Mouse (Mus musculus) adrenal gland, postnatal 14 days (tissue): Measurements from ENCODE around the gene Tmem158. TPM values are rescaled to one million over a fixed set of nuclear protein-coding genes. Genes with fewer than 3 reads are reported as not detected.
A peak's percentile ranks its signal among the peaks of the same experiment; 100 is the strongest.

Source experiments
- DNase-seq: peaks from one replicate; pipeline ENCODE4 v3.0.0; 2021; ENCODE audit warnings: mixed read lengths
- long read RNA-seq, 2 experiments: library from polyadenylated mRNA; stranded (forward); transcript quantifications; one replicate each; pipeline ENCODE4 v2.0.0; 2021
- total RNA-seq: library from RNA; stranded (reverse); gene quantifications from 2 replicates; pipeline ENCODE4 v1.2.3, GENCODE M21; 2021

Gene Tmem158
- total RNA-seq: 12.9 and 16.1 TPM in 2 replicates
- long read RNA-seq, experiment 1, transcript Tmem158-201 (1 exons, 1,712 nt): major isoform, 52 of 52 reads
- long read RNA-seq, experiment 1, partial matches to known transcripts: 0 of 52 reads
- long read RNA-seq, experiment 1, other reads (novel, unspliced or antisense): 0 of 52 reads
- long read RNA-seq, experiment 2, transcript Tmem158-201 (1 exons, 1,712 nt): major isoform, 33 of 34 reads
- long read RNA-seq, experiment 2, partial matches to known transcripts: 0 of 34 reads
- long read RNA-seq, experiment 2, other reads (novel, unspliced or antisense): 1 of 34 reads

DNA sequence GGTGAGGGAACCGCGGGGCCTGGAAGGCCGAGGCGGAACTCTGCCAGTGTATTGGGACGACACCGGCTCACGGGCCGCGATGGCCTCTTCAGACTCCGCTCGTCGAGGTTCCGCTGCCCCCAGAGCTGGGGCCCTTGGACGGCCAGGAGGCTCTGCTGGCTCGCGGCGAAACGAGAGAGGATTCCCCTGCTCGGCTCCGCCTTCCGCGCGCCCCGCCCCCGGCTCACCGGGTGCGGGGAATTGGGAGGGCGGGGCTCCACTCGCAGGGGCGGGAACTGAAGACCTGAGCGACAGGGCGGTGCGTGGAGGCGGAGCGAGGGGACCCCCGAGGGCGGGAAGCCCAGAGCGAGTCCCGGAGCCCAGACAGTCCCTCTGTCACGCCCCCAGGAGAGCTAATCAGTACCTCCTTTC lies at the start of gene Tmem158:
TSS of gene Tmem158 (minus strand) at position 154 of the 411 bp plus-strand sequence.
- peak; percentile 90 for DNase-seq

DNA sequence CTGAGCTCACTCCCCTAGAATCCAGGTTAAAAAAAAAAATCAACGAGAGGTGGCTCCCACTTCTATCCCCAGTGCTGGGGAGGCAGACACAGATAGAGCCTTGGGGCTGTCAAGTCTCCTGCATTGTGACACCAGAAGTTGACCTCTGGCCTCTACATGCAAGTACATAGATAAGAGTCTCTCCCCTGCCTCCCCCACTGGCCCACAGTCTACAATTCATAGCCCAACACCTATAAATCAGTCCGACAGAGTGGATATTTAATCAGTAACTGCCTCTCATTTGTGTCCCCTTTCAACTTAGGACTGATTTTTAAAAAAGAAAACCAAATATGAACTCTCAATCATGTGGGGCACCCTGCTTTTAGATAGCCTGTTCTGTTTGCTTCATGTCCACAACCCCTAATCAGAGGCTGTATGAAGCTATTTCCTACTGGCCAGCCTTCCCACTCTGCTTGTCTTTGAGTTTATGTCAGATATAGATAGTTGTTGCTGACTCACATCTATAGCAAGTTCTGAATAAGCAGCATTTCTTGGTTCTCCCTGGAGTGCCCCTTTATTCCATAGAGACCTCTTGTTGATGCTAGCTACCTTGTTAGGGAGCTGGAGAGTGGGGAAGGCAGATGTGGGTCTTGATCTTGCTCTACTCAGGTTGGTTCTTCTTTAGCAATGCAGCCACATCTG lies 49.3 kb upstream of the Tmem158 start:
- no peak for DNase-seq

DNA sequence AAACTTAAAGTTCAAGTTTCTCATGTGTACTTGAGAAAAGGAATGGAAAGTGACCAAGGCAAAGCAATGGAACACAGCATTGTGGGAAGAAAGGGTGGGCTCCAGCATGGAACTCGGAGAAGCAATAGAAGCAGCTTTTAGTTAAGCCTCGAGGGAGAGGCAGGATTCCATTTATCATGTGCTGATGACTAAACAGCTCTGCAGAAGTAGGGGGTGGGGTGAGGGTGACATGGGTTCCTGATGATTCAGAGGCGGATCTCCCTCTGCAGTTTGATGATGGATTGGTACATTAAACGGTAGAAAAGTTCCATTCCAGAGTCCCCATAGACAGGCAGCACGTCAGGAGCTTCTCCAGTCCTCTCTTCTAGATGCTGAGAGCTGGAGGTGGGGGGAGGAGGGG lies 48.5 kb upstream of the Tmem158 start:
- peak; percentile 74 for DNase-seq

- no peak for DNase-seq
Observed at GRCm38 (mm10) chr9:123304917-123305316, 44.4 kb upstream of the Tmem158 start.

- DNase-seq: no peak
Observed at GRCm38 (mm10) chr9:123303952-123304351, 43.4 kb upstream of the Tmem158 start.

- DNase-seq: no peak
Observed at GRCm38 (mm10) chr9:123302759-123303313, 42.3 kb upstream of the Tmem158 start.

DNA sequence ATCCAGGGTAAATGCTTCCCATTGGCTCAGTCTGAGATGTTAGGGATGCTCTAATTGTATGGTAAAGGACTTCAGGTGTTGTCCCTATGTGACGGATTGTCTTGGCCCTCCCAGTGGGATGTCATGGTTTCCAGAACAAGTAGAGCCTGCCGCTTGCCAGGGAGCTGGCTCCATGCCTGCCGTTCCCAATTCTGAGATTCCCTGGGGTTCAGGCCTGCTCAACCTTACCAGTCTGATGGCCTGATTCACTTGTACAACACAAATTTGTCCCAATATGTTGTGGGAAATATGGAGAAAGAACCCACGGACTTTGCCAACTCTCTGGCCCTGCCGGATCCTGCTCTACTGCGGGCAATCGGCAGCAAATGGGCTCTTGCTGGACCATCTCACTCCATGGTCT lies 37.3 kb upstream of the Tmem158 start:
- DNase-seq: no peak

GRCm38 (mm10) chr9:123296229-123296628 lies 35.7 kb upstream of the Tmem158 start:
- DNase-seq: no peak

DNA sequence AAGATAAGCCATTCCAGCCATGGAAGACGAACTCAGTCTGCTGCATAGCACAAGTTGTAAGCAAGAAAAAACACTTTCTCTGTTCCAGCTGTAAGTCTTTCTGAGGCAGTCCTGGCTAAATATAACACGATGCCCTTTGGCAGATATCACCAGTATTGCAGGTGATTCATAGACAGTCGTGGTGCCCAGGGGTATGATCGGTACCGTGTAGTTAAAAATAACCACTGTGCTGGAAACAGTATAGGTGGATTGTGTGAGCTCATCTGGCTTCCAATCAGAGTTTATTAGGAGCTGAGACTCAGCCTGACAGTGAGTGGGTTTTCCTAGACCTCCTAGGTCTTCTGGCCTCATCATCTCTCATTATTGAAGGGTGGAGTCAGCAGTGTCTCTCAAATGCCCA lies 34.0 kb upstream of the Tmem158 start:
- no peak for DNase-seq

- no peak for DNase-seq
Observed at GRCm38 (mm10) chr9:123288378-123288777, 27.8 kb upstream of the Tmem158 start.

DNA sequence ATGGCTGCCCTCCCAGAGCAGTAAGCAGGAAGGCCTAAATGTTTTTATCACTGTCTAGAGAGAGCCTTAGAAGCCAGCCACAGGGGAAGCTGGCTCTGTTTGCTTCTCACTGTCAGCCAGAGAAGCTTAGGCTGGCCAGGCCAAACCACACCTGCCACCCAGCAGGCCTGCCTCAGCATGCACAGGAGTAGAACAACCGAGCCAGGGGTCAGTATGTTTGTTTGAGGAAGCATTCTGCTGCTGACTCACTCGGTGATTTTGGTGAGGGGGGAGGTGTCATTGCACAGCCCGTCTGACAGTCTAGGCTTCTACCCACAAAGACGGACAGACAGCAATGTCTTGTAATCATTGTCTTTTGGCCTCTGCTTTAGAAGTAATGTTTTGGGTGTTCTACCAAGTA lies 25.1 kb upstream of the Tmem158 start:
- DNase-seq: no peak

GRCm38 (mm10) chr9:123280775-123281174 lies 20.2 kb upstream of the Tmem158 start:
- DNase-seq: no peak

- DNase-seq: no peak
Observed at GRCm38 (mm10) chr9:123278003-123278402, 17.4 kb upstream of the Tmem158 start.

DNA sequence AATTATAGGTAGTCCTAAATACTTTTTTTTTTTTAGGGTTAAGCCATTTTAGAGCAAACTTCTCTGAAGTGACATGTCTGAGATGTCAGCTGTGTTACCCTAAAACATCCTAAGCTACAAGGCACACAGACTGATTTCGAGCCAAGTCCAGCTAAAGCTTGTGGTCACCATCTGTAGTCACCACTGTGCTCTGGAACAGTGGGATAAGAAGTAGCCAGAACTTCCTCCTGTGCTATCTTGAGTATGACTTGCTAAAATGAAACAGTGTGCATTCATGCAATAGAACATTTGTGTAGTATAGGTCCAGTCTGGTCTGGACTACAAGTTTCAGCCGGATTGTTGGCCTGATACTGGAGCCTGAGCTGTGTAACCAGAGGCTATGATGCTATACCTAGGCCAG lies 14.8 kb upstream of the Tmem158 start:
- DNase-seq: no peak

DNA sequence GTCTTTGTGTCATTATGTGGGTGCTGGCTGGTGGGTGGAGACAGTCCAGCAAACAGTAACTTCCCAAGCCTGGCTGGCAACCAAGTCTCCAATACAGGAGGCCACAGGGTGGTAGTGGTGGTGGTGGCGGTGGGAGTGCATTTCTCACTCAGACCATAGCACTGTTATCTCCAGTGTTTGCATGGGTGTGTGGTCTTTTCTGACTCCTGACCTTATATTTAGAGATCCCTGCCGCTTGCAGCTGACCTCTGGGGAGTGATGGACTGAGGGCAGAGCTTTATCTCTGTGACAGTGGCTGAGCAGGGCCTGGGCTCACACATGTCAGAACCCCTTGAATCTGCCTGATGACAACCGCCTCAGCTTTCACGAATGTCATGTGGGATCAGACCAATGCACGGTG lies 14.1 kb upstream of the Tmem158 start:
- no peak for DNase-seq

- no peak for DNase-seq
Observed at GRCm38 (mm10) chr9:123273876-123274275, 13.3 kb upstream of the Tmem158 start.

GRCm38 (mm10) chr9:123271552-123271951 lies 11.0 kb upstream of the Tmem158 start:
- DNase-seq: no peak

- DNase-seq: no peak
Observed at GRCm38 (mm10) chr9:123269906-123270558, 9.5 kb upstream of the Tmem158 start.

DNA sequence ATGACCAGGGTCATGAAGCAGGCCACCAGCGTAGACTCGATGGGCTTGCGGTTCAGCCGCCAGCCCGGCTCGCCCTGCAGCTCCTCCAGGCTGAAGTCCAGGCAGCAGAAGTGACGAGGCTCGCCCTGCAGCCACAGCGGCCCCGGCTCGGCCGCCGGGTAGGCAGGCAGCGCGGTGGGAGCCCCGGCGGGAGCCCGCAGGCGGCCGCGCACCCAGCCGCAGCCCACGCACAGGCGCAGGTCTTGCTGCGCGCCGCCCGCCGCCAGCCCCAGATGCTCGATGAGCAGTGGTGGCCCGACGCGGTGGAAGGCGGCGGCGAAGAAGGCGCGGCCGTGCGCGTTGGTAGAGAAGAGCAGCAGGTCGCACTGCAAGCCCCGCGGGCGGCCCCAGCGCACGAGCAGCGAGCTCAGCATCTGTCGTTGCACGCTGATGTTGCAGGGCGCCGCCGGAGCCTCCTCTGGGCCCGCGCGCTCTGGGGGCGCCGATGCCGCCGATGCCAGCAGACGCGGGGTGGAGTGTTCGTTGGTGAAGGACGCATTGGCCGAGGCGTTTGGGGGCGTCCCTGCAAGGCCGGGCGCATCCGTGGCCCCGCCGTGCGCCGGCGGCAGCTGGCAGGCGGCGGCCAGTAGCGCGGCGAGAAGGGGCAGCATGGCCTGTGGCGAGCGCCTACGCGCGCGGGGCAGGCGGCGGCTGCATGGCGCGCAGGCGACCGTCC lies 511 bp downstream of the Tmem158 start:
- DNase-seq: peak; percentile 64

- DNase-seq: peak; percentile 91
Observed at GRCm38 (mm10) chr9:123259461-123259895, 1.1 kb downstream of the Tmem158 start.

- DNase-seq: no peak
Observed at GRCm38 (mm10) chr9:123258796-123259195, 1.8 kb downstream of the Tmem158 start.

DNA sequence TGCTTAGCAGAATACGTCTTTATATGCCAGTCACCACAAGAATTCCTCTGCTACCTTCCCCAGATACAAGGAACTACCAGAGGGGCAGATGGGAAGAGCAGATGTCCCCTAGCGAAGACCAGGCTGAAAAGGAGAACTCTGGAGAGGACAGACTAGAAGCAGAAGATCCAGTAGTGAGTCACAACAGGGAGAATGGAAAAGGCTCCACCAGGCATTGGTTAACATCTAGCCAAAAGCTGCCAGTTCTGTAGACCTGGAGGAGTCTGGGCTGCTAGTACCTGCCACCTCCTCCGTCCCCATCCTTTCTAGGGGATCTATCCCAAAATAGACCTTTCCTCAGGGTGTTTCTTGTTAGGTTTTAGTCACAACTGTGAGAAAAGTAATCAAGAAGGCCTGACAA lies 4.8 kb downstream of the Tmem158 start:
- DNase-seq: no peak
